20 mouse cellular contexts compared by ENCODE assay signal in the genomic region with DNA sequence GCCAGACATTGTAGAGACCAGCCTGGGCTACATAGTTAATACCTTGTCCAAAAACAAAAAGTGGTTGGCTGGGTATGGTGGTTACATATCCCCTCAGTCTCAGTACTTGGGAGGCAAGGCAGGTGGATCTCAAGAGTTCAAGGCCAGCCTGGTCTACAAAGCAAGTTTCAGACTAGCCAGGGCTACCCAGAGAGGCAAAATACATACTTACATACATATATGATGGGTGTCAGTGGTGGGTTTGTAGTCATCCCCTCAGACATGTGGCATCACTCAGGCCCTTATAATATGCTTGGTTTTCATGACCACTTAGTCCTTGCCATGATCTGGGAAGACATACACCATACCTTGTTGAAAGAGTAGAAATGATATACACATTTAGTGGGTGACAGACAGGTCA.
"Had no signal": no experiment of that assay in that cellular context is flagged by ENCODE, and none has a peak within 500 bp of the region (broad histone marks: within the 10 kb centered on the region; RNA-seq: fewer than 3 reads in every experiment).

No protein-coding gene starts in this region.

- H3K36me3 ChIP-seq: heart, embryonic 15.5 days; intestine, embryonic 15.5 days had no signal

- DNase-seq: gastrocnemius, postnatal 10 days; gastrocnemius, postnatal 25 days; heart, adult 2 months; heart, postnatal 14 days; heart, postnatal 4 days; kidney, adult 18-20 months; kidney, adult 8-10 months; kidney, postnatal 10 days; kidney, postnatal 25 days; kidney, postnatal 4 days had no signal

- ATAC-seq: intestine, postnatal 0 days had no signal

- H3K4me3 ChIP-seq: heart, adult 2 months; heart, embryonic 13.5 days; heart, embryonic 15.5 days; hindbrain, embryonic 10.5 days; intestine, embryonic 15.5 days; layer of hippocampus, adult 2 months; left cerebral cortex, adult 2 months; limb, embryonic 12.5 days had no signal

- H3K4me2 ChIP-seq: hindbrain, embryonic 12.5 days; intestine, embryonic 15.5 days had no signal

- H3K27me3 ChIP-seq: heart, embryonic 13.5 days; heart, embryonic 15.5 days; hindbrain, embryonic 12.5 days; intestine, embryonic 15.5 days; limb, embryonic 12.5 days had no signal

- H3K9me3 ChIP-seq: heart, embryonic 13.5 days; heart, embryonic 15.5 days; hindbrain, embryonic 10.5 days; hindbrain, embryonic 12.5 days; intestine, embryonic 15.5 days; limb, embryonic 10.5 days; limb, embryonic 12.5 days had no signal

- H3K9ac ChIP-seq: heart, embryonic 15.5 days; hindbrain, embryonic 12.5 days; intestine, embryonic 15.5 days; limb, embryonic 12.5 days had no signal

- H3K27ac ChIP-seq: heart, embryonic 13.5 days; heart, embryonic 15.5 days; hindbrain, embryonic 12.5 days; intestine, embryonic 15.5 days; left cerebral cortex, adult 2 months; limb, embryonic 12.5 days had no signal
